Mouse (Mus musculus) layer of hippocampus, adult 9-10 months (tissue): ENCODE measurements around the gene Arid3a.

Experiments used
- DNase-seq: peaks from one replicate; pipeline ENCODE4 v3.0.0; 2022; ENCODE audit warnings: low spot score

Gene Arid3a

GRCm38 (mm10) chr10:79976071-79976721 is 49.4 kb downstream of the Arid3a start:
- no peak for DNase-seq

GRCm38 (mm10) chr10:79976722-79977107 is 49.9 kb downstream of the Arid3a start:
- DNase-seq = no peak

- DNase-seq = no peak
Measured at GRCm38 (mm10) chr10:79977324-79977723, 50.5 kb downstream of the Arid3a start.

DNA sequence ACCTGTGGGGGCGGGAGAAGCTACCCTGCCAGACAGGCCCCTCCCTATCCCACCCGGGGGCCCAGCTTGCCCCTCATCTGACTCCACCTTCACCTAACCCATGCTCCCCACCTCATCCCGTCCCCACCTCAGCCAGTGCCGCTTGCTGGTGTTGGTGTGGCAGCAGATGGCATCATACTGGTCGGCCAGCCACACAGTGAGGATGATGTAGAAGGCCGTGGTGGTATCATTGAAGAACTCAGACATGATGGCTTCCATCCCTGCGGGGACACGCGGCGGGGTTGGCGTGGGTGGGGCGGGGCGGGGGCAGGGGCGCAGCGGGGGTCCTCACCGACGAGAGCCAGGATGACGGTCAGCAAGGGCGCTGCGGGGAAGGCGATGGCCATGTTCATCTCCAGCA is 51.2 kb downstream of the Arid3a start:
- DNase-seq = no peak

GRCm38 (mm10) chr10:79979401-79980155 is 52.7 kb downstream of the Arid3a start:
- no peak for DNase-seq

DNA sequence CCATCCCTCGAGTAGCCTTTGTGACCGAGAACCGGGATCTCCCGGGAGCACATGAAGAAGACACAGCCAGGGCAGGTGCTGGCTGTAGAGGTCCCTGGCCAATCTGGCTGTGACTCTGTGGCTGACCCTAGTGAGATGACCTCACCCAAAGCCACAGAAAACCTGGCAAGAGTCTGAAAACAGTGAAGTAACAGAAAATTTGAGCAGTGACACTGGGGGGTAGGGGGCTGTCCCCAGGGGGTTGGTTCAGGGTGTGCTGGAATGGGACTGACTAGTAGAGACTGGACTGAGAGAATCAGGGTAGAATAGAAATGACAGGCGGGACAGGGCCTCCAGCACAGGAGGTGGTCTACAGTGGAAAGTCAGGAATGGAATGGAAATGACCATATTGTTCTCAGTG is 56.4 kb downstream of the Arid3a start:
- DNase-seq = no peak

GRCm38 (mm10) chr10:79983670-79984069 is 56.8 kb downstream of the Arid3a start:
- no peak for DNase-seq

- DNase-seq = no peak
Measured at GRCm38 (mm10) chr10:79984195-79984816, 57.5 kb downstream of the Arid3a start, which contains the start of gene Tmem259. Gene Tmem259 (minus strand): TSS chr10:79984330.

DNA sequence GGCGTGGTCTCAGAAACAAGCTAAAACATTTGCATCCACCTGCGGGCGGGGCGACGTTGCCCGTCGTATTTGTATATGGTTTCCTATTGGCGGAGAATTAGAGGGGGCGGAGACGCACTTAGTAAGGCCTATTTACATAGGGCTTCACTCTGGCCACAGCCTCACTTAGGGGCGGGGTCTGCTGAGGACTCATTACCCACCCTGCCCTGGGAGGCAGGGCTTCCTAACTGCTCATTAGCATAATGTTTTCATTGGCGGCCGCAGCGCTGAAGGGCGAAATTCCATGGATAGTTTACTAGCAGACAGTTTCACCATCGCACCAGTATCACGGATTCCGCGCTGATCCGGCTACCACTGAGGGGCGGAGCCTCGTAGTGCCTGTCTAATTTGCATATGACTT is 58.0 kb downstream of the Arid3a start:
- DNase-seq = peak; percentile 97

GRCm38 (mm10) chr10:79985334-79986231 is 58.7 kb downstream of the Arid3a start:
- peak; percentile 72 for DNase-seq

GRCm38 (mm10) chr10:79986232-79986878 is 59.5 kb downstream of the Arid3a start:
- no peak for DNase-seq

DNA sequence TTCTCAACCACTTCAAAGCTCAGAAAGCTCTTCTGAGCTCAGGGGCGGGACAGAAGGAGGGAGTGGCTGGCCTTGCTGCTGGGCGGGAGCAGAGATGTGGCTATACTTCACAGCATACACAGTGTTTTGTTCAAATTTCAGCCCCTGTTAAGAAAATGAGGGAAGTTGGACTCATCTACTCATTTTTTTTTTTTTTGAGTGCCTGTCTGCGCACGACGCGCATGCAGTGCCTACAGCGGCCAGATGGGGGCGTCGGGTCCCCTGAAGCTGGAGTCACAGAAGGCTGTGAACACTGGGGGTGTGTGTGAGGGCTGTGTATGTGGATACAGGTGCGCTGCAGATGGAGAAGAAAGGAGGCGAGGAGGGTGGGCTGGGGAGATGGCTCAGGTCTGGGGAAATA is 60.1 kb downstream of the Arid3a start:
- peak; percentile 67 for DNase-seq

GRCm38 (mm10) chr10:79987771-79988505 is 61.1 kb downstream of the Arid3a start:
- no peak for DNase-seq

DNA sequence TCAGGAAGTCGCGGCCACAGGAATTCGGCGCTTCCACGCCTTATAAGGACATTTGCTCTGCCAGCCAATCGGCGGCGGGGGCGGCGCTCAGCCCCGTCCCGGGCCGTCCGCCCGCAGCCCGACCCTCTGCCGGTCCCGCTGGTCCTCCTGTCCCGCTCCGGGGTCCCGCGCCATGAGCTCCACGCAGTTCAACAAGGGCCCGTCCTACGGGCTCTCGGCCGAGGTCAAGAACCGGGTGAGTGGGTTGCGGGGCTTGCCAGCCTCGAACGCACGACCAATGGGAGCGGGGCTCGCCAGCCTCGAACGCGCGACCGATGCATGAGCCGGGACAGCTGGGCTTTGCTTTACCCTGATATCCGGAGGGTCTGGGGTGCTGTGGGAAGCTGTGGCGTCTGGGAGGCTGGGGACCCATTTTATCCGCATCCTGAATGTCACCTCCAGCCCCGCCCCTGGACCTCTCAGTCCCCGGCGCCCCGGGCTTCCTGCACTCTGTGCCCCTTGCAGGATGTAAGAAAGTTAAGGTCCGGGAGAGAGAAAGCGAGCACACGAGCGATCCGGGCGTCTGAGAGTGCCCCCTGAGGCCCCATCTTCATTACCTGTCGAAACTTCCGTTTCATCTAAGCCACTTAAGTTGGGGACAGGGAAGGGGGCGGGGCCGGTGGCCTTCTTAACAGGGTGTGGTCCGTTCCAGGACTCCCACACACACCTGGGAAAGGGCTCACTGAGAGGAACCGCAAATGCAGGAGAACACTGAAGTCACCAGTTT is 61.8 kb downstream of the Arid3a start, which contains the start of gene Cnn2:
Gene Cnn2, plus strand, starts transcription at position 79 of the 766 bp plus-strand sequence.
- DNase-seq = no peak

DNA sequence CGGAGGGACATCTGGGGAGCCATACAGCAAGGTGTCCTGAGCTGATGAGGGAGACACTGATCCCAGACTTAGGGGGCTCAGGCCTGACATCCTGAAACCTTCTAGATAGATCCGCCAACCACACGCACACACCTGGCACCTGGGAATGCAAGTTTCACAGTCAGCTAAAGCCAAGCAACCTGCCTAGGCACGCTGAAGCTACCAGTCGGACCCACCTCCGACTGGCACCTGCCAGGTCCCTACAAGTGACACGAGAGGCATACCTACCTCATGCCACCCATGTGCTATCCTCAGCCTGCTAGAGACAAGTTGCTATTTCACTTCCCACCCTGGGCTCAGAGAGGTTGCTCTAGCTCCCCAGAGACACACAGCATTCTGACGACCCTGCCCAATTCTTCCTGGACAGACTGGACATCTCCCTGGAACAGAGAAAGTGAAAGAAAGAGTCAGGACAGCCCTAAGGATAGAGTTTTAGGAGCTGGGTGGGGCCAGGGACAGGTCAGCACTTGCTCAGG is 62.5 kb downstream of the Arid3a start:
- no peak for DNase-seq

GRCm38 (mm10) chr10:79989870-79990269 is 63.0 kb downstream of the Arid3a start:
- no peak for DNase-seq

DNA sequence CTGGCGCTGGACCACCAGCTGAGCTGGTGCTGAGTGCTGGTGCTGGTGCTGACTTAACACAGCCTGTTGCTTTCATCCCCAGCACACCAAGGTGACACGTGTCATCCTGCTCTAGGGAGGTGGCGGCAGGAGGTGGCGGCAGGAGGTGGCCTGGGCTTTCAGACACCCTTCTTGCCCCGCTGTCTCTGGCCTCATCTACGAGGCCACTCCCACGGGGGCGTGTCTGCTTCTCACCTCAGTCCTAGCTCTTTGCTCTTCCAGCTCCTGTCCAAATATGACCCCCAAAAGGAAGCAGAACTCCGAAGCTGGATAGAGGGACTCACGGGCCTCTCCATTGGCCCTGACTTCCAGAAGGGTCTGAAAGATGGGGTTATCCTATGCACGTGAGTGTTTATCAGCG is 64.3 kb downstream of the Arid3a start:
- DNase-seq = no peak

- DNase-seq = no peak
Measured at GRCm38 (mm10) chr10:79991548-79991947, 64.7 kb downstream of the Arid3a start.

- no peak for DNase-seq
Measured at GRCm38 (mm10) chr10:79994397-79995115, 67.7 kb downstream of the Arid3a start.
